ENCODE assay signal across 10 mouse cellular contexts in genomic region chr5:149286021-149286420, GRCm38 (mm10). TPM values are rescaled to one million over a fixed set of nuclear protein-coding genes. Genes with fewer than 3 reads are reported as not detected.
A peak's percentile ranks its signal among the peaks of the same experiment; 100 is the strongest.
DNase-seq lines count a peak whose midpoint lies in the region; ATAC-seq and TF ChIP-seq lines count a peak whose summit lies in the region.
"Had no signal": no experiment of that assay in that cellular context is flagged by ENCODE, and none has a peak within 500 bp of the region (broad histone marks: within the 10 kb centered on the region; RNA-seq: fewer than 3 reads in every experiment).

No protein-coding gene starts in this region.

- DNase-seq in heart, adult 18-20 months: peak; percentile 22 to 31
- no peak for DNase-seq in heart, adult 9 months (ENCODE audit: low spot score in 2 of 2)
- no peak for DNase-seq in midbrain, embryonic 11.5 days (ENCODE audit: low spot score, missing footprints)
- DNase-seq in midbrain, embryonic 10.5 days (ENCODE audit: low spot score): no peak
- DNase-seq in embryo, embryonic 10.5 days (ENCODE audit: low spot score): peak; percentile 39
- no peak for DNase-seq in stomach, postnatal 0 days (ENCODE audit: low spot score)
- DNase-seq in thymus, postnatal 36 days: no peak
- DNase-seq in adrenal gland, postnatal 36 days: no peak
- DNase-seq: kidney, adult 11 months had no signal

- 0 out of 2 replicates have a peak, but pooled peaks have one; percentile 14 for ATAC-seq in midbrain, embryonic 11.5 days (ENCODE audit: low FRiP score)
- no peak for ATAC-seq in stomach, postnatal 0 days (ENCODE audit: low FRiP score, low TSS enrichment)

- no peaks in the 10 kb centered on the region for H3K4me1 ChIP-seq in midbrain, embryonic 11.5 days (ENCODE audit: control insufficient read depth, insufficient read depth, low read length)
- peaks cover 21% of the 10 kb centered on the region for H3K4me1 ChIP-seq in midbrain, embryonic 10.5 days
- no peaks in the 10 kb centered on the region for H3K4me1 ChIP-seq in stomach, postnatal 0 days (replicated peaks; ENCODE audit: control insufficient read depth, insufficient read depth)
- H3K4me1 ChIP-seq: liver, embryonic 15.5 days had no signal

- no peak overlapping the region for H3K27ac ChIP-seq in midbrain, embryonic 11.5 days (ENCODE audit: low read depth, low read length)
- no peak overlapping the region for H3K27ac ChIP-seq in midbrain, embryonic 10.5 days (replicated peaks)
- H3K27ac ChIP-seq in stomach, postnatal 0 days (replicated peaks): no peak overlapping the region
- H3K27ac ChIP-seq: liver, embryonic 15.5 days had no signal

- no peak overlapping the region for H3K4me3 ChIP-seq in midbrain, embryonic 11.5 days (ENCODE audit: low read depth, low read length)
- H3K4me3 ChIP-seq in midbrain, embryonic 10.5 days: no peak overlapping the region
- no peak overlapping the region for H3K4me3 ChIP-seq in stomach, postnatal 0 days (ENCODE audit: low read depth, low read length)
- H3K4me3 ChIP-seq: liver, embryonic 15.5 days had no signal

- 58% methylated on average over 7 of the region's 7 CpGs for WGBS in midbrain, embryonic 11.5 days
- WGBS in midbrain, embryonic 10.5 days: 60% methylated on average over 7 of the region's 7 CpGs
- 56% methylated on average over 7 of the region's 7 CpGs for WGBS in stomach, postnatal 0 days

- H3K9ac ChIP-seq in midbrain, embryonic 11.5 days (ENCODE audit: low read length): no peak overlapping the region
- no peak overlapping the region for H3K9ac ChIP-seq in stomach, postnatal 0 days (ENCODE audit: low read length)
- H3K9ac ChIP-seq: liver, embryonic 15.5 days had no signal

- H3K27me3 ChIP-seq in midbrain, embryonic 11.5 days (ENCODE audit: control insufficient read depth, insufficient read depth, low read length): 0 out of 2 replicates have a peak, but pooled peaks cover 4% of the 10 kb centered on the region
- peaks cover 32% of the 10 kb centered on the region for H3K27me3 ChIP-seq in midbrain, embryonic 10.5 days (ENCODE audit: low read depth, poor library complexity, severe bottlenecking)
- H3K27me3 ChIP-seq in stomach, postnatal 0 days (ENCODE audit: control insufficient read depth, insufficient read depth, low read length): no peaks in the 10 kb centered on the region
- H3K27me3 ChIP-seq: liver, embryonic 15.5 days had no signal

- H3K9me3 ChIP-seq in midbrain, embryonic 11.5 days (ENCODE audit: control insufficient read depth, low read length): peaks cover 7% of the 10 kb centered on the region; the same call in 1 of the 2 replicates
- peaks cover 13% of the 10 kb centered on the region; the same call in 1 of the 2 replicates for H3K9me3 ChIP-seq in midbrain, embryonic 10.5 days (replicated peaks)
- no peaks in the 10 kb centered on the region for H3K9me3 ChIP-seq in stomach, postnatal 0 days (ENCODE audit: control insufficient read depth, low read length)
- H3K9me3 ChIP-seq: liver, embryonic 15.5 days had no signal

- no peaks in the 10 kb centered on the region; the same call in 1 of the 2 replicates for H3K36me3 ChIP-seq in midbrain, embryonic 11.5 days (ENCODE audit: control insufficient read depth, insufficient read depth, low read length)
- H3K36me3 ChIP-seq in midbrain, embryonic 10.5 days: no peaks in the 10 kb centered on the region
- no peaks in the 10 kb centered on the region for H3K36me3 ChIP-seq in stomach, postnatal 0 days (ENCODE audit: control insufficient read depth, insufficient read depth, low read length)

- TF ChIP-seq EP300 in stomach, postnatal 0 days (optimal IDR thresholded peaks at IDR 0.05): no peak

- peak; percentile 59 for TF ChIP-seq CTCF in stomach, postnatal 0 days (IDR thresholded peaks at IDR 0.05; ENCODE audit: low read depth)

- H3K4me2 ChIP-seq in midbrain, embryonic 11.5 days: no peak overlapping the region
- no peak overlapping the region for H3K4me2 ChIP-seq in stomach, postnatal 0 days (replicated peaks; ENCODE audit: low read depth)
- H3K4me2 ChIP-seq: liver, embryonic 15.5 days had no signal

RNA-seq across cellular contexts. Expression of gene Alox5ap, which starts 21.5 kb away (rescaled TPM):
- 10 to 100 TPM; 12.6 TPM for total RNA-seq in heart, adult 18-20 months (2021)
- 6.3 and 9.3 TPM in 2 replicates for polyA plus RNA-seq in midbrain, embryonic 11.5 days (2014; fragmentation: Nextera tagmentation; extraction: Ambion mirVana)
- 4.8 and 6.2 TPM in 2 replicates for polyA plus RNA-seq in midbrain, embryonic 10.5 days (2016; fragmentation: Nextera tagmentation; extraction: Ambion mirVana)
- polyA plus RNA-seq in stomach, postnatal 0 days (2015; fragmentation: Nextera tagmentation; extraction: Ambion mirVana): 8.2 and 9.3 TPM in 2 replicates
- 10 to 100 TPM; 15.1 to 15.8 TPM for total RNA-seq in adrenal gland, postnatal 36 days (2021)

Comparison
In these comparisons a context has a peak if more than half of its experiments do, and no peak if none do; other contexts are left out.
1. DNase-seq: peak in heart, adult 18-20 months (2 of 2) and embryo, embryonic 10.5 days (single experiment); none in heart, adult 9 months (0 of 2), midbrain, embryonic 11.5 days (single experiment), midbrain, embryonic 10.5 days (single experiment), stomach, postnatal 0 days (single experiment), thymus, postnatal 36 days (0 of 2) and adrenal gland, postnatal 36 days (0 of 2).